Mouse (Mus musculus) adrenal gland, postnatal 36 days (tissue): ENCODE data around the gene Tekt5. TPM values are rescaled to one million over a fixed set of nuclear protein-coding genes. Genes with fewer than 3 reads are reported as not detected.

Experiments used
- DNase-seq, 2 experiments: peaks; one replicate each; pipeline ENCODE4 v3.0.0; 2021; ENCODE audit warnings: mixed read lengths in 1 of 2
- total RNA-seq, 2 experiments: library from RNA; stranded (reverse); gene quantifications; 2 replicates each; pipeline ENCODE4 v1.2.3; 2021

The Tekt5 gene
- total RNA-seq, 2 experiments from 2014 or later = not detected

GRCm38 (mm10) chr16:10336454-10337421 lies 58.6 kb downstream of the Tekt5 start:
- no peak for DNase-seq

GRCm38 (mm10) chr16:10335953-10336352 lies 59.3 kb downstream of the Tekt5 start:
- DNase-seq = no peak

DNA sequence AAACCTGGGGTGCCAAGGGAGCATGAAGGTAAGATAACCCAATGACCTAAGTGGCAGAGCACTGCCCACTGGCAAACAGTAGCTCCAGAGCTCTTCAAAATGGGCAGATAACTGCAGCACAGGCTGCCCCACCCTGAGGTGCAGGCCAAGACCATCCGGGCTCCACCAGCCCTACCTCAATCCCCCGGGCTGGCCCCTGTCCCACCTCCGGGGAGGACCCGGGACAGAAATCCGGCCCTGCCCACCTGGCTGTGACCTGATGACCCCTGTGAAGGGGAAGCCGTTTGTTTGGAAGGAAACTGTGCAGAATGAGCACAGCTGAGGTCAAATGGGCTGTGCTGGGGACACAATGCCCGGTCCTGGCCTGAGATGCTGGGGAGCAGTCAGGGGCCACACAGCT lies 62.6 kb downstream of the Tekt5 start:
- DNase-seq = no peak

DNA sequence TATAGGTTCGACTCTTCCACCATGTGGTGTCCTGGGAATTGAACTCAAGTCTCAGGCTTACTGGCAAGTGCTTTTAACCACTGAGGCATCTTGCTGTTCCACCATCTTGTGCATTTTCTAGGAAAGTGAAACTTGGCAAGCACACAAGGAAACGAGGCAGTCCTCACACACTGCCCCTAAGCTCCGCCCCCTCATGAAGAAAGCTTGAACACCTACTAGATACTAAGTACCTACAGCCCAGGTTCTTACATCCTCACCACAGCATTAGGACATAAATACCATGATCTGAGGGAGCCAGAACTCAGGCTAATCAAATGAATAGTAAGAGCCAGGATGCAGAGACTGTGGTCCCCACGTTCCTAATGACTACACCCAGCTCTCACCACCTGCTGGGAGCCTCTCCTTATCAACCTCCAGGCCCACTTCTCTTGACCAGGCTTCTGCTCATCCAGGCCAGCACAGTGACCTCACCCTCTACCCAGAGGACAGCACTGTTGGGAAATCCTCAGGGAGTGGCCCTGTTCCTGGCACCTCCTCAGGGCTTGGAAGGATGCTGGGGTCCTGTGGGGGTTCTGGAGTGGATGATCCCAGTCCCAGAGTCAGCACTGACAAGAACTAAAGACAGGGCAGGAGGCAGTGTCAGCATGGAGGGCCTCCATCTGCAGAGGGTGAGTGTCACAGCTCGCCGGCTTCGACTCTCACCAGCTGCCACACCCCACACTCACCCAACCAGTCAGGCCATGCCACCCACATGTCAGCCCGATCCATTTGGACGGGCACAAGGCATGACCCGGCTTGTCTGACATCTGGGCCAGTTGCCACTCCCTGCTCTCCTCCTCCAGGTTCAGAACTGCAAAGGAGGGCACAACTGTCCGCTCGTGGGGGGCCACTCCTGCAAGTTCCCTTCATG lies 64.4 kb downstream of the Tekt5 start:
- no peak for DNase-seq

- DNase-seq = no peak
Measured at GRCm38 (mm10) chr16:10327563-10328333, 67.5 kb downstream of the Tekt5 start.

DNA sequence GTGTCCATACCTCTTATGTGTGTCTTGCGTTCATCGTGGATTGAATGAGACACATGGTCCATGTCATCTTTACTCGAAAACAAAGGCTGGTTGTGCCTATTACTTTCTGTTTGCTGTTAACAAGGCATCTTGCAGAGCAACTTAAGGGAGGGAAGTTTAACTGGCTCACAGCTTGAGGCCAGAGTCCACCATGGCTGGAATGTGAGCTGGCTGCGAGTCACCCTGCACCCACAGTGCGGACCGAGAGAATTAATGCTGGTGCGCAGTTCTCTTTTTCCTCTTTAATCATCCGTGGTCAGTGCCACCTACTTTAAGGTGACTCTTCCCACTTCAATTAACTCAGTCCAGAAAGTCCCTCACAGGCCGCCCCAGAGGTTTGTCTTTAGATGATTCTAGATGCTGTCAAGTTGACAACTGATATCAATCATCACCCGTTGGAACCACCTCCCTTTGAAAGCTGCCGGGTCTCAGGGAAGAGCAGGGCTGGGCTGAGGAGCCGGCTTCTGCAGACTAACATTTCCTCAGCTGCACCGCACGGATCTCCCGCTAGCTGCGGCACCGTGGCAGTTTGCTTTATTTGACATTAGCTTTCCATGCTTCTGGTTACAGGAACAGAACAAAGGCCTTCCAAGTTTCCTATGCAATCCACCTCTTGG lies 75.2 kb downstream of the Tekt5 start:
- no peak for DNase-seq

DNA sequence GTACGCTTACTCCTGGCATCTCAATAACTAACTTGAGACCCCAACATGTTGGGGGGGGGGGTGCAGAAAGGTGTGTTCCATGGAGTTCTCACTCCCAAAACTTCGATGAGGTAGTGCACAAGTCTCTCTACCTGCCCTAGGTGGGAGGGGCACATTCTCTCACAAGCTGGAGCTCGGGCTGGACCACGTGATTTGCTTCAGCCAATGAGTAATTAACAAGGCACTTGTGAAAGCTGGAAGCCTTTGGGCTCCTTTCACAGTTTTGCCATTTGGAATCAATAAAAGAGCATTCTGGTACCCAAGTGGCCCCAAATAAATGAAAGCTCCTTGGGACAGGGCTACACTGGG lies 78.1 kb downstream of the Tekt5 start:
- no peak for DNase-seq

DNA sequence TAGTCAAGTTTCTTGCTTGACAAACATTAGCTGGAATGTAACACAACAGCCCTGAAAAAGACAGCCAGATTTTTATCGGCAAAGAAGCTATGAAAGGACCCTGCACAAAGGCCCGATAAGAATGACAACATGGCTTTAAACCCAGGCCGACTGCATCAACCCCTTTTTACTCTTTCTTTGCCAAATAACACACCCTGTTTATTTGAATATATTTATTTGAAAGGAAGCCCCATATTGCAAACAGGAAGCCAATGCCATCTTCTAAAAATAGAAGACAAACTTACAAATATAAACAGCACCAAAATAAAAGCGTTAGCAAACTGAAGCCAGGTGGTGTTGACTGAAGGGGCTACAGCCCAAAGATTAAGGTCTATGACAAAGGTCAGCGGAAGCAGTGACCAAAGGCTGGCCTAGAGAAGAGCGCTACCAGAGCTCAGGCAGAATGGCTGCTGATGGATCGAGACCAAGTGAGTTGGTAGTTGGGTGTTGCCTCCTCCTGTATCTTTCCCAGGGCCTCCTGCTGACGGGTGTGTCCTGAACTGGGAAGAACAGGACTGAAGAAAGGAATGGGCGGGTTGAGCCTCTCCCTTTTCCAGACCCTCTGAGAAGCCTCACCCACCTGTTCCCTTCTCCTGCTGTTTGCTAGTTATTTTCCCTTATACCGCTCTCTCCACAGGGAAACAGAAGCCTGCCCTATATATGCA lies 78.6 kb downstream of the Tekt5 start:
- no peak for DNase-seq

- peak; percentile 75 to 78 for DNase-seq
Measured at GRCm38 (mm10) chr16:10313646-10314088, 81.6 kb downstream of the Tekt5 start, which contains the start of gene Emp2. TSS of gene Emp2 (minus strand) at chr16:10313968.

GRCm38 (mm10) chr16:10313226-10313625 lies 82.1 kb downstream of the Tekt5 start:
- peak in 1 of 2 experiments; percentile 16 for DNase-seq

DNA sequence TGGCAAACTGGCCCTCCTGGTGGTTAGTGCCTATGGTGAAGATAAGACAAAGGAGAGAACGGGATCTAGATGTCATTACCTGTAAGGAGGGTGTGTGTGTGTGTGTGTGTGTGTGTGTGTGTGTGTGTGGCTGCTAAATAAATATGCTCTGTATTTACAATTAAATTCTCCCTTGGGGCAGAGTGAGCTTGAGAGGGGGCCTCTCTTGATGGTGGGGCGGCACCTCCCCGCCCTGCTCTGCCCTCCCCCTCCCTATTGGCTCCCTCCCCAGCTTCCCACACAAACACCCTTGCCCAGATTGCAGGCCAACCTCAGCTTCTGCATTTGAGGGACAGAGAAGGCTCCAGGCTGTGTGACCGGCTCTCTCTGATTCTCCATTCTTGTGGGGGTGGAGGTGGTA lies 83.3 kb downstream of the Tekt5 start:
- DNase-seq = no peak

- no peak for DNase-seq
Measured at GRCm38 (mm10) chr16:10311086-10311485, 84.2 kb downstream of the Tekt5 start.

DNA sequence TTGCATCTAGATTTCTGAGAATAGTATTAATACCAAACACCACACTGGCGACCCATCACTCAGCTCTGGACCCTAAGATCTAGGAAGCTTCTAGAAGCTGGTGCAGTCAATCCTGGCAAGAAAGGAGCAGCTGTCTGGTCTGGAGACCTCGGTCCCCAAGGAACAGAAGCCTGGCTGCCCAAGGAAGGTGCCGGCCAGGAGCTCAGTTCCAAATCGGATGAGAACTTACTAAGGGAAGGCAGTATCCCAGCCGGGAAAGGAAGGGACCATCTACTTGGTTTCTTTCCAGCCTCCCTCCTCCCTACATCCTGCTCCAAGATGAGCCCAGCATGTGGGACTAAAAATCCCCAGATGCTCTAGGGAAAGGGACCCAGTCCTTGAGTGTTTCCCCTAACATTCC lies 84.8 kb downstream of the Tekt5 start:
- no peak for DNase-seq

Other genes with a start within 250 kb of the Tekt5 start
- not detected for gene Rpl39l, start 225.3 kb downstream of the Tekt5 start, total RNA-seq
- gene Atf7ip2, start 202.8 kb downstream of the Tekt5 start, total RNA-seq = 1 to 10 TPM in 1 of 2 experiments, under 1 TPM in 1; 0.63 to 1.1 TPM
- gene Emp2, start 81.5 kb downstream of the Tekt5 start, total RNA-seq = 1 to 10 TPM; 6.0 to 7.0 TPM
- gene Nubp1, start 16.5 kb upstream of the Tekt5 start, total RNA-seq = 10 to 100 TPM; 27.3 to 29.6 TPM
- gene Tvp23a, start 51.9 kb upstream of the Tekt5 start, total RNA-seq = 1 to 10 TPM; 1.2 to 1.6 TPM
- gene Ciita, start 84.6 kb upstream of the Tekt5 start, total RNA-seq = 1 to 10 TPM; 1.7 TPM
- 10 to 100 TPM; 21.0 to 22.4 TPM for gene Dexi, start 147.6 kb upstream of the Tekt5 start, total RNA-seq
- gene Clec16a, start 149.8 kb upstream of the Tekt5 start, total RNA-seq = 10 to 100 TPM; 37.4 to 46.9 TPM